ENCODE assay signal across 12 mouse cellular contexts in the genomic region with DNA sequence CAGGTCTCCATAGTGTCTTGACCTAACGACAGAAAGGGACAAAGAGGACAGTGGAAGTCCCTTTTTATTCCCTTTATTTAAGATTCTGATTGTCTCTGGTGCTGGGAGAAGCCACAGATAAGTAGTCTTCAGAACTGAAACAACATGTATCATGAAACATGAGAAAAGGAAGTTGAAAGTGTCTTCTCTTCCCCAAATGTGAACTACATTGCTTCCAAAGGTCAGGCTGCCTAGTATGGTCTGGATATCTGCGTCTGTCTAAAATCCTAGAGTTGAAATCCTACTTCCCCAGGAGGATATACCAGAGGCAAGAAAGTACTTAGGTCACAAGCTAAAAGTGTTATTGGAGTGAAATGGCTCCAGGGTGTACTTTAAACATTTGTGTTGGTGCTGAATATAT.
"Had no signal": no experiment of that assay in that cellular context is flagged by ENCODE, and none has a peak within 500 bp of the region (broad histone marks: within the 10 kb centered on the region; RNA-seq: fewer than 3 reads in every experiment).

No protein-coding gene starts in this region.

- H3K27me3 ChIP-seq: liver, embryonic 12.5 days; midbrain, embryonic 12.5 days; stomach, embryonic 15.5 days had no signal

- DNase-seq: kidney, adult 9 months; kidney, postnatal 4 days; lung, postnatal 36 days; right cerebral cortex, postnatal 14 days; thymus, postnatal 36 days had no signal

- ATAC-seq: liver, embryonic 12.5 days; midbrain, embryonic 16.5 days had no signal

- H3K9ac ChIP-seq: liver, embryonic 12.5 days; midbrain, embryonic 12.5 days; stomach, embryonic 15.5 days had no signal

- H3K4me2 ChIP-seq: liver, embryonic 12.5 days; midbrain, embryonic 12.5 days; stomach, embryonic 15.5 days had no signal

- H3K27ac ChIP-seq: kidney, postnatal 0 days; layer of hippocampus, adult 2 months; limb, embryonic 10.5 days; liver, embryonic 12.5 days; midbrain, embryonic 12.5 days; stomach, embryonic 15.5 days had no signal

- H3K4me1 ChIP-seq: liver, embryonic 12.5 days had no signal

- H3K9me3 ChIP-seq: limb, embryonic 10.5 days; liver, embryonic 12.5 days; midbrain, embryonic 12.5 days; stomach, embryonic 15.5 days had no signal

- H3K4me3 ChIP-seq: layer of hippocampus, adult 2 months; limb, embryonic 10.5 days; liver, embryonic 12.5 days; midbrain, embryonic 12.5 days; stomach, embryonic 15.5 days had no signal

- H3K36me3 ChIP-seq: limb, embryonic 10.5 days; liver, embryonic 12.5 days; midbrain, embryonic 12.5 days; stomach, embryonic 15.5 days had no signal
